ENCODE assay signal across 17 mouse cellular contexts in genomic region chr12:73447172-73447571, GRCm38 (mm10).
"Had no signal": no experiment of that assay in that cellular context is flagged by ENCODE, and none has a peak within 500 bp of the region (broad histone marks: within the 10 kb centered on the region; RNA-seq: fewer than 3 reads in every experiment).

No protein-coding gene starts in this region.

- H3K27ac ChIP-seq: lung, embryonic 15.5 days; macrophage; midbrain, embryonic 12.5 days; midbrain, embryonic 15.5 days; neural tube, embryonic 12.5 days; stomach, embryonic 15.5 days; stomach, postnatal 0 days had no signal

- H3K4me3 ChIP-seq: lung, embryonic 15.5 days; megakaryocyte, embryonic 14.5 days; midbrain, embryonic 12.5 days; midbrain, embryonic 15.5 days; neural tube, embryonic 12.5 days; stomach, embryonic 15.5 days had no signal

- ATAC-seq: liver, postnatal 0 days; lung, postnatal 0 days; midbrain, embryonic 15.5 days had no signal

- H3K9ac ChIP-seq: liver, postnatal 0 days; lung, embryonic 15.5 days; midbrain, embryonic 12.5 days; midbrain, embryonic 15.5 days; neural tube, embryonic 12.5 days; stomach, embryonic 15.5 days had no signal

- DNase-seq: liver, postnatal 0 days; lung, adult 2 months; lung, postnatal 14 days; lung, postnatal 36 days; right cerebral cortex, postnatal 14 days; thymus, adult 2 months; thymus, postnatal 25 days; thymus, postnatal 4 days had no signal

- H3K4me2 ChIP-seq: lung, embryonic 15.5 days; midbrain, embryonic 12.5 days; midbrain, embryonic 15.5 days; neural tube, embryonic 12.5 days; stomach, embryonic 15.5 days had no signal

- H3K27me3 ChIP-seq: lung, embryonic 15.5 days; midbrain, embryonic 12.5 days; midbrain, embryonic 15.5 days; neural tube, embryonic 12.5 days; stomach, embryonic 15.5 days had no signal

- H3K9me3 ChIP-seq: lung, embryonic 15.5 days; midbrain, embryonic 12.5 days; midbrain, embryonic 15.5 days; neural tube, embryonic 12.5 days; stomach, embryonic 15.5 days had no signal

- H3K36me3 ChIP-seq: lung, embryonic 15.5 days; midbrain, embryonic 12.5 days; midbrain, embryonic 15.5 days; neural tube, embryonic 12.5 days; stomach, embryonic 15.5 days had no signal
